Mouse (Mus musculus): ENCODE results near the gene Reg3a. TPM values are rescaled to one million over a fixed set of nuclear protein-coding genes. Genes with fewer than 3 reads are reported as not detected.
"Not testable (repeated sequence)": the region's sequence is repeated elsewhere in the genome, so short reads cannot be mapped to it uniquely, and the experiment has no call there.

Reg3a gene
- polyA plus RNA-seq (2015; fragmentation: Nextera tagmentation; extraction: Ambion mirVana) = not detected in 2 replicates

DNA sequence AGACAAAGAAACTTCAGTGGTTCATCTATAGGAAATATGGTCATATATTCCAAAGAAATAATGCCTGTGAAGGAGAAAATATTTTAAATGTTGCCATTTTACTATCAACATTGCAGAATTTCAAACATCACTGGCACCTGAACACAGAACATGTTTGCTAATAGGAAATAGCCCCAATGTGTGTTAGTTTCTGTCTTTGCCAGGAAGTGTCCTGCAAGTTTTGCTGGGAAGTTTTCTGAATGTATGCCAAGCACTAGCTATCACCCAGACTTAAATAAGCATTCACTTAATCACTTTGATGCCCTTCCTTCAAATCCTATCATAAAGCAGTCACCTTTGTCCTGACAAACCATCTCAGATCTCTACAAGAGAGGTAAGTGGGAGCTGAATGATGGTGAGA, at the start of gene Reg3a:
TSS of gene Reg3a (plus strand) at position 301 of the 400 bp plus-strand sequence.
- Histone ChIP-seq H3K36me3 (ENCODE audit: control insufficient read depth, insufficient read depth) (no peaks in the 10 kb centered on the region), H3K4me1 (replicated peaks; ENCODE audit: control insufficient read depth, insufficient read depth, low read length) (no peaks in the 10 kb centered on the region), H3K4me3 (replicated peaks; ENCODE audit: low read length) (no peak within 1 kb of the TSS), H3K9me3 (ENCODE audit: control insufficient read depth, low read length) (no peaks in the 10 kb centered on the region), H3K9ac (replicated peaks; ENCODE audit: low read depth, low read length) (no peak within 1 kb of the TSS), H3K4me2 (ENCODE audit: low read length) (no peak within 1 kb of the TSS), H3K27me3 (replicated peaks; ENCODE audit: control insufficient read depth, insufficient read depth, low read length) (no peaks in the 10 kb centered on the region), H3K27ac (ENCODE audit: low read length) (no peak within 1 kb of the TSS)
- no peak for ATAC-seq

- Histone ChIP-seq H3K9ac (replicated peaks; ENCODE audit: low read depth, low read length) (no peak overlapping the region), H3K27me3 (replicated peaks; ENCODE audit: control insufficient read depth, insufficient read depth, low read length) (no peaks in the 10 kb centered on the region), H3K4me2 (ENCODE audit: low read length) (no peak overlapping the region), H3K27ac (ENCODE audit: low read length) (no peak overlapping the region), H3K4me1 (replicated peaks; ENCODE audit: control insufficient read depth, insufficient read depth, low read length) (no peaks in the 10 kb centered on the region), H3K4me3 (replicated peaks; ENCODE audit: low read length) (no peak overlapping the region), H3K9me3 (ENCODE audit: control insufficient read depth, low read length) (no peaks in the 10 kb centered on the region), H3K36me3 (ENCODE audit: control insufficient read depth, insufficient read depth) (no peaks in the 10 kb centered on the region)
- peak; percentile 75 for ATAC-seq
- 29% methylated on average over 7 of the region's 7 CpGs for WGBS
Observed at GRCm38 (mm10) chr6:78331919-78332569, 48.5 kb upstream of the Reg3a start.

DNA sequence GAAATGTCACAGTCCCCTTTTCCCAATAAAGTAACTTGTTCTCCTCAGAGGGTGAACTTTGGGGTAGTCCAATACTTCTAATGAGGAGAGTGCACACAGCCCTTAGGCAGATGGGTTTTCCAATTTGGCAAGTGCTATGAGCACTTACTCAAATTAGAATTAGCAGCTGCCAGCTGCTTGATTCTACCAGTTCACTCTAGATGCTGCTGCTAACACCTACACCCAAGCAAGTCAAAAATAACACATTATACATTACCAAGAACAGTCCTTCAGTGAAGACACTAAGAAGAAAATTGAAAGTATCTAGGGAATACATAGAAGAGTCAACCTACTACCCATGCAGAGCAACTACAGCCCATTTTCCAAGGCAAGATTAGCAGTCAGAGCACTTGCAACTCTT, 40.2 kb upstream of the Reg3a start:
- Histone ChIP-seq H3K4me1 (replicated peaks; ENCODE audit: control insufficient read depth, insufficient read depth, low read length) (no peaks in the 10 kb centered on the region), H3K27me3 (replicated peaks; ENCODE audit: control insufficient read depth, insufficient read depth, low read length) (no peaks in the 10 kb centered on the region), H3K4me2 (ENCODE audit: low read length) (no peak overlapping the region), H3K27ac (ENCODE audit: low read length) (no peak overlapping the region), H3K9me3 (ENCODE audit: control insufficient read depth, low read length) (no peaks in the 10 kb centered on the region), H3K9ac (replicated peaks; ENCODE audit: low read depth, low read length) (no peak overlapping the region), H3K4me3 (replicated peaks; ENCODE audit: low read length) (no peak overlapping the region), H3K36me3 (ENCODE audit: control insufficient read depth, insufficient read depth) (no peaks in the 10 kb centered on the region)
- ATAC-seq = no peak

GRCm38 (mm10) chr6:78341689-78342088, 38.8 kb upstream of the Reg3a start:
- no peak overlapping the region for H3K4me2 ChIP-seq (ENCODE audit: low read length)
- H3K4me3 ChIP-seq (replicated peaks; ENCODE audit: low read length) = no peak overlapping the region
- H3K9ac ChIP-seq (replicated peaks; ENCODE audit: low read depth, low read length) = no peak overlapping the region
- no peaks in the 10 kb centered on the region for H3K36me3 ChIP-seq (ENCODE audit: control insufficient read depth, insufficient read depth)
- H3K9me3 ChIP-seq (ENCODE audit: control insufficient read depth, low read length) = no peaks in the 10 kb centered on the region
- ATAC-seq = no peak
- WGBS = 92% methylated on average over 2 of the region's 2 CpGs
- no peak overlapping the region for H3K27ac ChIP-seq (ENCODE audit: low read length)
- no peaks in the 10 kb centered on the region for H3K27me3 ChIP-seq (replicated peaks; ENCODE audit: control insufficient read depth, insufficient read depth, low read length)
- no peaks in the 10 kb centered on the region for H3K4me1 ChIP-seq (replicated peaks; ENCODE audit: control insufficient read depth, insufficient read depth, low read length)

GRCm38 (mm10) chr6:78361971-78362563, 18.4 kb upstream of the Reg3a start:
- Histone ChIP-seq H3K27ac (ENCODE audit: low read length) (no peak overlapping the region), H3K36me3 (ENCODE audit: control insufficient read depth, insufficient read depth) (no peaks in the 10 kb centered on the region), H3K4me1 (replicated peaks; ENCODE audit: control insufficient read depth, insufficient read depth, low read length) (no peaks in the 10 kb centered on the region), H3K27me3 (replicated peaks; ENCODE audit: control insufficient read depth, insufficient read depth, low read length) (no peaks in the 10 kb centered on the region), H3K4me3 (replicated peaks; ENCODE audit: low read length) (no peak overlapping the region), H3K4me2 (ENCODE audit: low read length) (no peak overlapping the region), H3K9ac (replicated peaks; ENCODE audit: low read depth, low read length) (no peak overlapping the region), H3K9me3 (ENCODE audit: control insufficient read depth, low read length) (no peaks in the 10 kb centered on the region)
- ATAC-seq = no peak
- 67% methylated on average over 2 of the region's 2 CpGs for WGBS

DNA sequence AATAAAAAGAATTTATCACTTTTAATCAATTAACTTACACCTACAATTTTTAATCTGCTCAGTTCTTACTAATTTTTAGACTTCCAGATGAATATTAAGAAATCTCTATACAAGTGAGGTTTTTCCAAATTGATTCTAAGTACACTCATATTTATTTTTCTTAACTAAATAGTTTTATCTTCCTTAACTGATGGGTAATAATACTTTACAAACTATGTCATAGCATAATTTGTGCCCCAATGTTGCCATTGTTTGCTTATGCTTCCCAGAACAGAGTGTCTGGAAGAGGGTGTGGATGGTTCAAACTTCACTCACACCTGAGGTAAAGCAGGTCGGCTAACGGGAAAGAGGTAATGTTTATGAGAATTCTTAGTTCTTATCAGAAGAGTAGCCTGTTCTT, 10.2 kb upstream of the Reg3a start, which contains the start of gene Reg3b:
TSS of gene Reg3b (plus strand) at position 301 of the 400 bp plus-strand sequence.
- WGBS = 88% methylated on average over 2 of the region's 2 CpGs
- no peaks in the 10 kb centered on the region for H3K36me3 ChIP-seq (ENCODE audit: control insufficient read depth, insufficient read depth)
- H3K9me3 ChIP-seq (ENCODE audit: control insufficient read depth, low read length) = no peaks in the 10 kb centered on the region
- H3K9ac ChIP-seq (replicated peaks; ENCODE audit: low read depth, low read length) = no peak within 1 kb of the TSS
- no peak within 1 kb of the TSS for H3K4me2 ChIP-seq (ENCODE audit: low read length)
- no peak within 1 kb of the TSS for H3K4me3 ChIP-seq (replicated peaks; ENCODE audit: low read length)
- no peak within 1 kb of the TSS for H3K27ac ChIP-seq (ENCODE audit: low read length)
- no peaks in the 10 kb centered on the region for H3K4me1 ChIP-seq (replicated peaks; ENCODE audit: control insufficient read depth, insufficient read depth, low read length)
- no peaks in the 10 kb centered on the region for H3K27me3 ChIP-seq (replicated peaks; ENCODE audit: control insufficient read depth, insufficient read depth, low read length)
- ATAC-seq = no peak

DNA sequence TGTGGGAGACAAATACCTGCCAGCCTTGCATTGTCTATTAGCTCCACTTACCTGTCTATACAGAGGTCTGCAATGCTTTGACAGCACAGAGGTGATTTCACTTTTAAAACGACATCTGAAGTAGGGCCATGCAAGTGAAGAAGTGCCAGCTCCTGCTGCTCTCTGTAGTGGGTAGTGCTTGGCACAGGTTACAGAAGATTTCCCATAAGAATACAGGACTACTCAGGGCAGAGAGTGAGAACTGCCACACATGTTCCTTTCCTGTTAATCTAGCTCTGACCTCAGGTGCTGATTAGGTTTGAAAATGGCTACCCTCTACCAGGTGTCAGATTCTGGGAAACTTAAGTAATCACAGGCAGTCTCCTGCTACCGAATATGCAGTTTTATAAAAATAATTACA, 1.7 kb upstream of the Reg3a start, which contains the start of gene Reg3d:
TSS of gene Reg3d (minus strand) at position 101 of the 400 bp plus-strand sequence.
- Histone ChIP-seq H3K4me1 (replicated peaks; ENCODE audit: control insufficient read depth, insufficient read depth, low read length) (no peaks in the 10 kb centered on the region), H3K4me2 (ENCODE audit: low read length) (no peak within 1 kb of the TSS), H3K27ac (ENCODE audit: low read length) (no peak within 1 kb of the TSS), H3K9me3 (ENCODE audit: control insufficient read depth, low read length) (no peaks in the 10 kb centered on the region), H3K27me3 (replicated peaks; ENCODE audit: control insufficient read depth, insufficient read depth, low read length) (no peaks in the 10 kb centered on the region), H3K9ac (replicated peaks; ENCODE audit: low read depth, low read length) (no peak within 1 kb of the TSS), H3K36me3 (ENCODE audit: control insufficient read depth, insufficient read depth) (no peaks in the 10 kb centered on the region), H3K4me3 (replicated peaks; ENCODE audit: low read length) (no peak within 1 kb of the TSS)
- 78% methylated on average over 2 of the region's 2 CpGs for WGBS
- ATAC-seq = no peak

GRCm38 (mm10) chr6:78385609-78386008, 5.1 kb downstream of the Reg3a start:
- Histone ChIP-seq H3K4me3 (replicated peaks; ENCODE audit: low read length) (no peak overlapping the region), H3K36me3 (ENCODE audit: control insufficient read depth, insufficient read depth) (no peaks in the 10 kb centered on the region), H3K27me3 (replicated peaks; ENCODE audit: control insufficient read depth, insufficient read depth, low read length) (no peaks in the 10 kb centered on the region), H3K9me3 (ENCODE audit: control insufficient read depth, low read length) (no peaks in the 10 kb centered on the region), H3K9ac (replicated peaks; ENCODE audit: low read depth, low read length) (no peak overlapping the region), H3K4me1 (replicated peaks; ENCODE audit: control insufficient read depth, insufficient read depth, low read length) (no peaks in the 10 kb centered on the region), H3K4me2 (ENCODE audit: low read length) (no peak overlapping the region), H3K27ac (ENCODE audit: low read length) (no peak overlapping the region)
- ATAC-seq = peak; percentile 45; the same call in 1 of the 2 replicates
- WGBS = 75% methylated on average over 3 of the region's 3 CpGs

DNA sequence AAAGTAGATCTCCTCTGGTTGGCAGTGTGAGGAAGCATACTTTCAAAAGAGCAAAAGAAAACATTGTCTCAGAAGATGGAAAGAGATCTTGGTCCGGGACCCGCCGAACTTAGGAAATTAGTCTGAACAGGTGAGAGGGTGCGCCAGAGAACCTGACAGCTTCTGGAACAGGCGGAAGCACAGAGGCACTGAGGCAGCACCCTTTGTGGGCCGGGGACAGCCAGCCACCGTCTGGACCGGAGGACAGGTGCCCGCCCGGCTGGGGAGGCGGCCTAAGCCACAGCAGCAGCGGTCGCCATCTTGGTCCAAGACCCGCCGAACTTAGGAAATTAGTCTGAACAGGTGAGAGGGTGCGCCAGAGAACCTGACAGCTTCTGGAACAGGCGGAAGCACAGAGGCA, 14.8 kb downstream of the Reg3a start, which contains the start of gene Reg2:
TSS of gene Reg2 (plus strand) at position 301 of the 400 bp plus-strand sequence.
- H3K9ac ChIP-seq (replicated peaks; ENCODE audit: low read depth, low read length); H3K27me3 ChIP-seq (replicated peaks; ENCODE audit: control insufficient read depth, insufficient read depth, low read length); H3K36me3 ChIP-seq (ENCODE audit: control insufficient read depth, insufficient read depth); ATAC-seq; H3K9me3 ChIP-seq (ENCODE audit: control insufficient read depth, low read length); H3K4me1 ChIP-seq (replicated peaks; ENCODE audit: control insufficient read depth, insufficient read depth, low read length); H3K27ac ChIP-seq (ENCODE audit: low read length); H3K4me3 ChIP-seq (replicated peaks; ENCODE audit: low read length); H3K4me2 ChIP-seq (ENCODE audit: low read length): not testable (repeated sequence)
- WGBS = 93% methylated on average over 4 of the region's 17 CpGs
